Mouse (Mus musculus) spleen, adult 2 months (tissue): Measurements from ENCODE around the gene Acvr2a. TPM values are rescaled to one million over a fixed set of nuclear protein-coding genes. Genes with fewer than 3 reads are reported as not detected.
A peak's percentile ranks its signal among the peaks of the same experiment; 100 is the strongest.

Experiments
- DNase-seq, 2 experiments: peaks; one replicate each; pipeline versions ENCODE4 v3.0.0 to v3.0.0-alpha.2; 2012 to 2021; ENCODE audit warnings: low spot score in 2 of 2, low read depth in 1 of 2
- H3K27ac ChIP-seq: fragments of 200-500 bp; 2 replicates; pipeline ENCODE4 v1.5.1; 2012; ENCODE audit warnings: low read length, inconsistent platforms; ENCODE audit not compliant: insufficient read depth
- H3K27me3 ChIP-seq: fragments of 200-500 bp; 2 replicates; pipeline ENCODE4 v1.6.1; 2012; ENCODE audit warnings: mild to moderate bottlenecking, moderate library complexity, low read length, inconsistent platforms; ENCODE audit not compliant: control insufficient read depth, insufficient read depth
- H3K36me3 ChIP-seq: fragments of 200-500 bp; 2 replicates; pipeline ENCODE4 v1.6.1; 2012; ENCODE audit warnings: mild to moderate bottlenecking, low read length, inconsistent platforms; ENCODE audit not compliant: control insufficient read depth, insufficient read depth
- H3K4me1 ChIP-seq: fragments of 200-500 bp; 2 replicates; pipeline ENCODE4 v1.6.1; 2011; ENCODE audit warnings: inconsistent platforms; ENCODE audit not compliant: control insufficient read depth, insufficient read depth, insufficient read length
- H3K4me3 ChIP-seq: fragments of 200-500 bp; 2 replicates; pipeline ENCODE4 v1.5.1; 2011; ENCODE audit warnings: mild to moderate bottlenecking, inconsistent platforms; ENCODE audit not compliant: insufficient read depth, insufficient read length; ENCODE audit errors: extremely low read depth
- CTCF ChIP-seq: fragments of 200-500 bp; IDR thresholded peaks from 2 replicates; pipeline ENCODE4 v1.5.1; 2011; ENCODE audit warnings: mild to moderate bottlenecking, inconsistent platforms; ENCODE audit not compliant: insufficient read depth, insufficient read length, insufficient replicate concordance; ENCODE audit errors: extremely low read depth
- POLR2A ChIP-seq: fragments of 200-500 bp; IDR thresholded peaks from 2 replicates; pipeline ENCODE4 v1.6.1; 2011; ENCODE audit warnings: low read depth, low read length, inconsistent platforms
- WGBS: fragments of 180-500 bp; shearing (Covaris S2); methylation state at CpG from one replicate; pipeline ENCODE4 v1.1.7; 2018; 5-methylcytosine and 5-hydroxymethylcytosine counted together
- polyA plus RNA-seq: library from polyadenylated mRNA; depleted of rRNA; stranded (reverse); fragments of >200 nt; gene quantifications from 2 replicates; pipeline ENCODE4 v1.2.3, GENCODE M21; 2012

Gene Acvr2a
- polyA plus RNA-seq, 1 experiment: 0.75 TPM

DNA sequence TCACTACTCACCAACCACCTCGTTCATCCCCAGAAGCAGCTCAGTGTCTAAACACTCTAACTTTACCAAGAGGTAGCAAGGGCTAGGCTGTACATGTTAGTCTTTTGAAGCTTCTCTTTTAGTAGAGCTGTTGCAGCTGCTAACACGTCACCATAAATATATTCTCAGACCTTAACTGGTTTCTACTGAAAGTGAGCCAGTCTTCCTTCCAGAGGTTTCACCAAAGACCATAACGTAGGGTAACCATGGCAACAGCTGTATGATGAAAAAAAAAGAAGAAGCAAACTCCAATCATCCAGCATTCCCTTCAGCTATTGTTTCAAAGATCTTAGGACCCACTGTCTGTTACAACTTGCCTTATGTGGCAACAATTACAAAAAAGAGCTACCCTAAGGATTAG, 25.0 kb upstream of the Acvr2a start:
- DNase-seq: no peak
- Histone ChIP-seq H3K36me3 (no peaks in the 10 kb centered on the region), H3K4me3 (no peak overlapping the region), H3K4me1 (no peaks in the 10 kb centered on the region), H3K27ac (no peak overlapping the region), H3K27me3 (no peaks in the 10 kb centered on the region)
- WGBS: 50% methylated on average over 3 of the region's 3 CpGs
- TF ChIP-seq CTCF (no peak), POLR2A (no peak)

- no peaks in the 10 kb centered on the region for H3K36me3 ChIP-seq
- under 1% methylated on average over 75 of the region's 76 CpGs for WGBS
- peak overlapping the region; percentile 99 for H3K4me3 ChIP-seq
- peaks cover 10% of the 10 kb centered on the region for H3K27me3 ChIP-seq
- peak overlapping the region; percentile 83 for H3K27ac ChIP-seq
- H3K4me1 ChIP-seq: no peaks in the 10 kb centered on the region; the same call in 1 of the 2 replicates
- DNase-seq: peak in 1 of 2 experiments; percentile 14
- TF ChIP-seq POLR2A: no peak
- TF ChIP-seq CTCF: no peak
Measured at GRCm38 (mm10) chr2:48814223-48815038, 522 bp downstream of the Acvr2a start.

DNA sequence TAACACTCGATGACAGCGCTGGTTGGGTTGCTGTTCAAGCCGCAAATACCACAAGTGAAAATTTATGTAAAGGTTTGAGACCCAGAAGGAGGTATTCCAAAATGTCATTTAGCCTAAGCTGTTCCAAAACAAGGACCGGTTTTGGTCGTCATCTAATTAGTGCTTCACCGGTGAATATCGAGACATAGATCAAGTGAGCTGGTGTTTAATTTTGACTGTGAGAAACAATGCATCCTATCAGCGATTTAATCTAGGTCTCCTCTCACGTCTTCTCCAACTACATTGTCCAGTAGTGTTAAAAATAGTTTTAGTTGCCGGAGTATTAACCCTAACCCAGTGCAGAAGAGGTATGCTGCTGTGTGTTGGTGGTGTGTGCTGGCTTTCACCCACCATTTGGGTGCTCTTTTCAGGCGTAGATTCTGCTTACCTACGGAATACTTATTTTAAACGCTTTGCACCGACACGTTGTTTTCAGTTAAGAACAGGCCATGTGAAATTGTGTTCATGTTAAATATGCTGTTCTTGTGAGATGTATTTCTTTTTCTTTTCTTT, 1.2 kb downstream of the Acvr2a start:
- WGBS: 6% methylated on average over 15 of the region's 15 CpGs
- TF ChIP-seq CTCF (no peak), POLR2A (no peak)
- H3K4me3 ChIP-seq: peak overlapping the region; percentile 99
- no peaks in the 10 kb centered on the region; the same call in 1 of the 2 replicates for H3K4me1 ChIP-seq
- no peak for DNase-seq
- no peaks in the 10 kb centered on the region for H3K36me3 ChIP-seq
- peaks cover 10% of the 10 kb centered on the region for H3K27me3 ChIP-seq
- no peak overlapping the region for H3K27ac ChIP-seq

- Histone ChIP-seq H3K4me1 (no peaks in the 10 kb centered on the region; the same call in 1 of the 2 replicates), H3K27me3 (peaks cover 10% of the 10 kb centered on the region), H3K36me3 (no peaks in the 10 kb centered on the region), H3K27ac (no peak overlapping the region), H3K4me3 (no peak overlapping the region; the same call in 1 of the 2 replicates)
- TF ChIP-seq CTCF (no peak), POLR2A (no peak)
- 19% methylated on average over 9 of the region's 9 CpGs for WGBS
- DNase-seq: no peak
Measured at GRCm38 (mm10) chr2:48816141-48817028, 2.5 kb downstream of the Acvr2a start.

- H3K27ac ChIP-seq: no peak overlapping the region
- no peaks in the 10 kb centered on the region for H3K4me1 ChIP-seq
- no peaks in the 10 kb centered on the region for H3K36me3 ChIP-seq
- DNase-seq: no peak
- no peak overlapping the region for H3K4me3 ChIP-seq
- no peaks in the 10 kb centered on the region for H3K27me3 ChIP-seq
- 95% methylated on average over 2 of the region's 2 CpGs for WGBS
- no peak for TF ChIP-seq CTCF
- no peak for TF ChIP-seq POLR2A
Measured at GRCm38 (mm10) chr2:48825878-48826277, 12.0 kb downstream of the Acvr2a start.

DNA sequence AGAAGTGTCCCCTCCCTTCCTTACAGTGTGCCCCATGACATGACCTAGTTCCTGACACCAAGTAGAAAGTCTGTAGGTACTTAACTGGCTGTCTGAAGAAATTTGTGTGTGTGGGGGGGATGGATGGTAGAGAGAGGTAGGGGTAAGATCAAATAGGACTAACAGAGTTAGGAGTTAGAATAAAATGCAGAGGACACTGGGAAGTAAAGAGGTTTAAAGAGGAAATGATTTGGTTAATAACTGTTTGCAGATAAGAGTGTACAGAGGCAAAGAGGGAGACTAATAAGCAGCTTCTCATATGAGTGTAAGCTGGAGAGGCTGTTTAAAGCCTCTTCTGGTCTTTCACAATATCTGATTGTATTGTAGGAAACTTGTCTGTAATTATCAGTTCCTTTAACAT, 12.5 kb downstream of the Acvr2a start:
- H3K27ac ChIP-seq: no peak overlapping the region
- TF ChIP-seq POLR2A (no peak), CTCF (no peak)
- no peaks in the 10 kb centered on the region for H3K27me3 ChIP-seq
- no peak for DNase-seq
- no peaks in the 10 kb centered on the region for H3K36me3 ChIP-seq
- H3K4me1 ChIP-seq: no peaks in the 10 kb centered on the region
- H3K4me3 ChIP-seq: no peak overlapping the region
